8 mouse cellular contexts compared by ENCODE assay signal in the genomic region with DNA sequence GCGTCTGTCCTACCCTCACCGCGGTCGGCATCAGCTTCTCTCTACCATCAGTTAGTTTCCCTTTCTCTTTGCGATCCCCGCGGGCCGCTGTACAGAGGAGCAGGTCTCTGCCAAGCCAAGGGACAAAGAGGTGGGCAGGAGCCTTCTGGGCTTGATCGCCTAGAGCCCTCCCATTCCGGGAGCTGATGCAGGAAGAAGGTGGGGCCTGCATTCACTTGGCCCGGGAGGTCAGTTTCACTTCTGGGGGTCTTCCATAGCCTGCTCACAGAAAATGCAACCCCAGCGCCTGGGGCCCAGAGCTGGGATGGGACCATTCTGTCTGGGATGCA. TPM values are rescaled to one million over a fixed set of nuclear protein-coding genes. Genes with fewer than 3 reads are reported as not detected.
DNase-seq lines count a peak whose midpoint lies in the region; ATAC-seq and TF ChIP-seq lines count a peak whose summit lies in the region.

No protein-coding gene starts in this region.

- intact Hi-C loops in heart, postnatal 25 days (cut with DNase I), result loop anchor here (5.0 kb wide), 1 partner anchor 140 kb away; no protein-coding TSS in a partner anchor

- no peak for TF ChIP-seq EP300 in ES-Bruce4 (IDR thresholded peaks at IDR 0.05; ENCODE audit: insufficient read depth, low read depth, low read length)

- TF ChIP-seq POLR2A in ES-Bruce4 (IDR thresholded peaks at IDR 0.05; ENCODE audit: insufficient read depth, low read length), result no peak
- peak; percentile 89 for TF ChIP-seq POLR2A in spleen, adult 2 months (IDR thresholded peaks at IDR 0.05; ENCODE audit: low read depth, low read length)

- H3K4me1 ChIP-seq in ES-Bruce4 (ENCODE audit: control insufficient read depth, insufficient read depth, low read length), result peaks cover 2% of the 10 kb centered on the region
- H3K4me1 ChIP-seq in forebrain, embryonic 11.5 days (replicated peaks; ENCODE audit: control insufficient read depth, insufficient read depth, low read length), result no peaks in the 10 kb centered on the region
- H3K4me1 ChIP-seq in spleen, adult 2 months (ENCODE audit: control insufficient read depth, insufficient read depth, insufficient read length), result peaks cover 10% of the 10 kb centered on the region

- DNase-seq in adrenal gland, adult 8-10 months, result peak; percentile 59
- peak; percentile 67 for DNase-seq in forebrain, embryonic 11.5 days (ENCODE audit: low spot score)
- peak; percentile 80 for DNase-seq in heart, postnatal 25 days (ENCODE audit: low spot score)
- peak; percentile 68 to 80 for DNase-seq in kidney, postnatal 4 days
- DNase-seq in spleen, adult 2 months (ENCODE audit: low read depth in 1 of 2, low spot score in 2 of 2), result peak in 1 of 2 experiments; percentile 83
- no peak for DNase-seq in cerebellum, adult 11-12 months

- TF ChIP-seq CTCF in ES-Bruce4 (IDR thresholded peaks at IDR 0.05; ENCODE audit: low read depth, low read length), result no peak
- TF ChIP-seq CTCF in spleen, adult 2 months (IDR thresholded peaks at IDR 0.05; ENCODE audit: extremely low read depth, insufficient read depth, insufficient read length, insufficient replicate concordance), result no peak

- peaks cover 5% of the 10 kb centered on the region for H3K36me3 ChIP-seq in ES-Bruce4 (ENCODE audit: control insufficient read depth, insufficient read depth, low read length, poor library complexity, severe bottlenecking)
- H3K36me3 ChIP-seq in forebrain, embryonic 11.5 days (ENCODE audit: control insufficient read depth, insufficient read depth, low read length), result no peaks in the 10 kb centered on the region
- peaks cover 25% of the 10 kb centered on the region for H3K36me3 ChIP-seq in spleen, adult 2 months (ENCODE audit: control insufficient read depth, insufficient read depth, low read length)

- H3K4me3 ChIP-seq in ES-Bruce4 (ENCODE audit: low read depth, low read length), result peak overlapping the region; percentile 76
- H3K4me3 ChIP-seq in forebrain, embryonic 11.5 days (ENCODE audit: low read depth, low read length), result peak overlapping the region; percentile 27
- peak overlapping the region; percentile 88 for H3K4me3 ChIP-seq in spleen, adult 2 months (ENCODE audit: extremely low read depth, insufficient read depth, insufficient read length)

- no peaks in the 10 kb centered on the region for H3K9me3 ChIP-seq in ES-Bruce4 (replicated peaks; ENCODE audit: control insufficient read depth, insufficient read depth, low read length, poor library complexity, severe bottlenecking)
- H3K9me3 ChIP-seq in forebrain, embryonic 11.5 days (ENCODE audit: control insufficient read depth, low read length), result no peaks in the 10 kb centered on the region

- peak overlapping the region; percentile 74 for H3K9ac ChIP-seq in ES-Bruce4 (ENCODE audit: low read depth, poor library complexity, severe bottlenecking)
- peak overlapping the region; percentile 53 for H3K9ac ChIP-seq in forebrain, embryonic 11.5 days (ENCODE audit: low read length)

- WGBS in forebrain, embryonic 11.5 days, result under 1% methylated on average over 12 of the region's 12 CpGs
- 0% methylated on average over 12 of the region's 12 CpGs for WGBS in spleen, adult 2 months

- H3K27me3 ChIP-seq in ES-Bruce4 (ENCODE audit: control insufficient read depth, insufficient read depth, low read length, poor library complexity, severe bottlenecking), result no peaks in the 10 kb centered on the region
- H3K27me3 ChIP-seq in forebrain, embryonic 11.5 days (ENCODE audit: control insufficient read depth, insufficient read depth, low read length), result peaks cover 2% of the 10 kb centered on the region; the same call in 1 of the 2 replicates
- H3K27me3 ChIP-seq in spleen, adult 2 months (ENCODE audit: control insufficient read depth, insufficient read depth, low read length), result no peaks in the 10 kb centered on the region

- H3K27ac ChIP-seq in ES-Bruce4 (ENCODE audit: insufficient read depth, low read length), result peak overlapping the region; percentile 64
- no peak overlapping the region for H3K27ac ChIP-seq in forebrain, embryonic 11.5 days (ENCODE audit: low read depth, low read length)
- H3K27ac ChIP-seq in spleen, adult 2 months (ENCODE audit: insufficient read depth, low read length), result peak overlapping the region; percentile 96

- H3K4me2 ChIP-seq in forebrain, embryonic 11.5 days (ENCODE audit: low read depth, low read length, severe bottlenecking), result peak overlapping the region; percentile 55

- peak; percentile 42; the same call in 1 of the 2 replicates for ATAC-seq in forebrain, embryonic 11.5 days (replicated peaks; ENCODE audit: low FRiP score)
- ATAC-seq in megakaryocyte progenitor cell, adult 5-6 weeks (replicated peaks; ENCODE audit: poor library complexity), result peak; percentile 70

RNA-seq across cellular contexts. Expression of a gene that starts 0.7 kb away (rescaled TPM):
- 98.9 and 114 TPM in 2 replicates for polyA plus RNA-seq in ES-Bruce4 (2011; ENCODE audit: insufficient read depth, insufficient read length, low read depth, missing spikeins)
- 10 to 100 TPM; 16.1 to 29.3 (median 22.9) TPM for total RNA-seq in adrenal gland, adult 8-10 months (2022)
- polyA plus RNA-seq in forebrain, embryonic 11.5 days (2014; fragmentation: Nextera tagmentation; extraction: Ambion mirVana), result 10.0 and 10.6 TPM in 2 replicates
- 1 to 10 TPM; 6.3 to 6.4 TPM for total RNA-seq in heart, postnatal 25 days (2021)
- 167 and 177 TPM in 2 replicates for total RNA-seq in megakaryocyte progenitor cell, adult 5-6 weeks (2015)
- total RNA-seq in megakaryocyte progenitor cell, adult 5-6 weeks (2017), result 159 and 166 TPM in 2 replicates
- 99.9 and 104 TPM in 2 replicates for polyA plus RNA-seq in spleen, adult 2 months (2012; rRNA removed)

RNA-seq across cellular contexts. Expression of a gene that starts 57.7 kb away (rescaled TPM):
- 25.7 and 28.7 TPM in 2 replicates for polyA plus RNA-seq in ES-Bruce4 (2011; ENCODE audit: insufficient read depth, insufficient read length, low read depth, missing spikeins)
- 10 to 100 TPM; 55.0 to 88.9 (median 65.5) TPM for total RNA-seq in adrenal gland, adult 8-10 months (2022)
- 31.2 and 32.3 TPM in 2 replicates for polyA plus RNA-seq in forebrain, embryonic 11.5 days (2014; fragmentation: Nextera tagmentation; extraction: Ambion mirVana)
- 10 to 100 TPM; 27.9 to 33.5 TPM for total RNA-seq in heart, postnatal 25 days (2021)
- total RNA-seq in megakaryocyte progenitor cell, adult 5-6 weeks (2015), result 5.9 and 6.1 TPM in 2 replicates
- total RNA-seq in megakaryocyte progenitor cell, adult 5-6 weeks (2017), result 7.5 and 11.5 TPM in 2 replicates
- 24.4 and 33.6 TPM in 2 replicates for polyA plus RNA-seq in spleen, adult 2 months (2012; rRNA removed)

RNA-seq across cellular contexts. Expression of a gene that starts 58.1 kb away (rescaled TPM):
- polyA plus RNA-seq in ES-Bruce4 (2011; ENCODE audit: insufficient read depth, insufficient read length, low read depth, missing spikeins), result 1.2 TPM in 1 of 2 replicates, not detected in the other
- 1 to 10 TPM in 3 of 4 experiments, not detected in 1; 1.1 to 2.4 (median 1.6) TPM for total RNA-seq in adrenal gland, adult 8-10 months (2022)
- polyA plus RNA-seq in forebrain, embryonic 11.5 days (2014; fragmentation: Nextera tagmentation; extraction: Ambion mirVana), result not detected in 2 replicates
- under 1 TPM in 1 of 2 experiments, not detected in 1; 0.26 TPM for total RNA-seq in heart, postnatal 25 days (2021)
- 0.51 TPM in 1 of 2 replicates, not detected in the other for total RNA-seq in megakaryocyte progenitor cell, adult 5-6 weeks (2015)
- total RNA-seq in megakaryocyte progenitor cell, adult 5-6 weeks (2017), result 0.34 TPM in 1 of 2 replicates, not detected in the other
- 0.13 and 0.68 TPM in 2 replicates for polyA plus RNA-seq in spleen, adult 2 months (2012; rRNA removed)

Comparison
In these comparisons a context has a peak if more than half of its experiments do, and no peak if none do; other contexts are left out.
1. H3K4me3 ChIP-seq: peak in every context shown above with its lines; median percentile 88 in spleen, adult 2 months; 76 in ES-Bruce4; 27 in forebrain, embryonic 11.5 days.
2. RNA of a gene that starts 0.7 kb away (total RNA-seq): 159 to 177 TPM in megakaryocyte progenitor cell, adult 5-6 weeks; 16.1 to 29.3 TPM in adrenal gland, adult 8-10 months and 6.3 to 6.4 TPM in heart, postnatal 25 days; every median in the first group is over 4 times any median in the second.